ENCODE assay signal across 25 mouse cellular contexts in the genomic region with DNA sequence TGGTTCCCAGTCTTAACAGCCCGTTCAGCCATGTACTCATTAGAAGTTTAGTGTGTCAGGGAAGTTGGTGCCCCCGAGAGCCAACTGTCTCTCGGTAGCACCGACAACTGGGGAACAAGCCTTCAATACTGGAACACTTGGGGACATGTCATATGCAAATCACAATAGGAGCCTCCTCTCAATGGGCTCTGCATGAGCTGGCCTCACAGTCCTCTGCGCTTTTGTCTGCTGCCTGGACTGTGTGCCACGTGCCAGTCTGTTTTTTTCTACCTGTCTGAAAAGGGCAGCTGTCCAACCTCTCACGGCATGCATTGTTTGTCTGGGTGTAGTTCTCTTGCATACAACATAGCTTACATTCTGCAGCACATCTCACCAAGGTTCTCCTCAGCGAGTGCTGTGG.
DNase-seq lines count a peak whose midpoint lies in the region; ATAC-seq and TF ChIP-seq lines count a peak whose summit lies in the region.
"Had no signal": no experiment of that assay in that cellular context is flagged by ENCODE, and none has a peak within 500 bp of the region (broad histone marks: within the 10 kb centered on the region; RNA-seq: fewer than 3 reads in every experiment).

No protein-coding gene starts in this region.

- 0 out of 2 replicates have a peak, but pooled peaks have one; percentile 12 for ATAC-seq in forebrain, postnatal 0 days
- peak; percentile 51 for ATAC-seq in hindbrain, embryonic 11.5 days (ENCODE audit: low FRiP score)
- ATAC-seq in hindbrain, postnatal 0 days: no peak
- no peak for ATAC-seq in neural tube, embryonic 11.5 days (ENCODE audit: insufficient read depth, low FRiP score, low TSS enrichment)
- no peak for ATAC-seq in neural tube, embryonic 15.5 days (ENCODE audit: low FRiP score)
- ATAC-seq: activated CD4-positive, CD25-positive, alpha-beta regulatory T cell, adult 4 months; CD4-positive, CD25-positive, alpha-beta regulatory T cell, adult 4 months; forebrain, embryonic 14.5 days; forebrain, embryonic 16.5 days; Patski had no signal

- no peaks in the 10 kb centered on the region for H3K27me3 ChIP-seq in forebrain, postnatal 0 days (ENCODE audit: insufficient read depth, low read length)
- no peaks in the 10 kb centered on the region for H3K27me3 ChIP-seq in forebrain, embryonic 10.5 days (ENCODE audit: poor library complexity, severe bottlenecking)
- no peaks in the 10 kb centered on the region for H3K27me3 ChIP-seq in hindbrain, embryonic 11.5 days (ENCODE audit: control insufficient read depth, insufficient read depth, low read length)
- no peaks in the 10 kb centered on the region for H3K27me3 ChIP-seq in hindbrain, postnatal 0 days (ENCODE audit: insufficient read depth, low read length)
- no peaks in the 10 kb centered on the region for H3K27me3 ChIP-seq in neural tube, embryonic 11.5 days (ENCODE audit: control insufficient read depth, insufficient read depth, low read length)
- no peaks in the 10 kb centered on the region for H3K27me3 ChIP-seq in neural tube, embryonic 15.5 days (replicated peaks)
- H3K27me3 ChIP-seq: CH12.LX; embryonic facial prominence, embryonic 12.5 days; forebrain, embryonic 12.5 days had no signal

- WGBS in forebrain, postnatal 0 days: 34% methylated on average over 8 of the region's 8 CpGs
- 77% methylated on average over 8 of the region's 8 CpGs for WGBS in forebrain, embryonic 10.5 days
- 51% methylated on average over 8 of the region's 8 CpGs for WGBS in hindbrain, embryonic 11.5 days
- WGBS in hindbrain, postnatal 0 days: 27% methylated on average over 8 of the region's 8 CpGs
- WGBS in neural tube, embryonic 11.5 days: 65% methylated on average over 8 of the region's 8 CpGs
- WGBS in neural tube, embryonic 15.5 days: 46% methylated on average over 8 of the region's 8 CpGs

- no peak for DNase-seq in forebrain, postnatal 0 days
- no peak for DNase-seq in forebrain, embryonic 10.5 days (ENCODE audit: extremely low spot score, low spot score)
- no peak for DNase-seq in hindbrain, embryonic 11.5 days (ENCODE audit: low spot score)
- DNase-seq in hindbrain, postnatal 0 days (ENCODE audit: low spot score): no peak
- peak; percentile 13 for DNase-seq in neural tube, embryonic 11.5 days (ENCODE audit: low spot score)
- DNase-seq: adrenal gland, adult 8-10 months; adrenal gland, postnatal 14 days; adrenal gland, postnatal 36 days; B cell, adult 2 months; cerebellum, adult 11-12 months; cerebellum, adult 2 months; cerebellum, adult 9-10 months; cerebellum, postnatal 10 days; cerebellum, postnatal 25 days had no signal

- no peak overlapping the region for H3K4me2 ChIP-seq in forebrain, postnatal 0 days (ENCODE audit: low read depth)
- H3K4me2 ChIP-seq in hindbrain, embryonic 11.5 days (replicated peaks; ENCODE audit: low read depth, low read length): no peak overlapping the region
- H3K4me2 ChIP-seq in hindbrain, postnatal 0 days (ENCODE audit: low read depth, low read length): no peak overlapping the region
- no peak overlapping the region for H3K4me2 ChIP-seq in neural tube, embryonic 11.5 days (ENCODE audit: low read depth)
- H3K4me2 ChIP-seq in neural tube, embryonic 15.5 days: no peak overlapping the region
- H3K4me2 ChIP-seq: embryonic facial prominence, embryonic 12.5 days; forebrain, embryonic 12.5 days had no signal

- H3K36me3 ChIP-seq in forebrain, postnatal 0 days (ENCODE audit: insufficient read depth): no peaks in the 10 kb centered on the region
- no peaks in the 10 kb centered on the region for H3K36me3 ChIP-seq in forebrain, embryonic 10.5 days (replicated peaks)
- no peaks in the 10 kb centered on the region for H3K36me3 ChIP-seq in hindbrain, embryonic 11.5 days (ENCODE audit: control insufficient read depth, insufficient read depth, low read length)
- no peaks in the 10 kb centered on the region for H3K36me3 ChIP-seq in hindbrain, postnatal 0 days (ENCODE audit: insufficient read depth, low read length)
- H3K36me3 ChIP-seq in neural tube, embryonic 11.5 days (ENCODE audit: control insufficient read depth, insufficient read depth, low read length): no peaks in the 10 kb centered on the region
- no peaks in the 10 kb centered on the region for H3K36me3 ChIP-seq in neural tube, embryonic 15.5 days
- H3K36me3 ChIP-seq: embryonic facial prominence, embryonic 10.5 days; embryonic facial prominence, embryonic 12.5 days; forebrain, embryonic 12.5 days; G1E had no signal

- no peak overlapping the region for H3K4me3 ChIP-seq in forebrain, postnatal 0 days (ENCODE audit: low read depth, low read length)
- H3K4me3 ChIP-seq in forebrain, embryonic 10.5 days: no peak overlapping the region
- no peak overlapping the region for H3K4me3 ChIP-seq in hindbrain, embryonic 11.5 days (ENCODE audit: low read depth, low read length)
- H3K4me3 ChIP-seq in hindbrain, postnatal 0 days (ENCODE audit: low read length): no peak overlapping the region
- no peak overlapping the region for H3K4me3 ChIP-seq in neural tube, embryonic 11.5 days (ENCODE audit: low read depth, low read length)
- no peak overlapping the region for H3K4me3 ChIP-seq in neural tube, embryonic 15.5 days (replicated peaks)
- H3K4me3 ChIP-seq: embryonic facial prominence, embryonic 10.5 days; embryonic facial prominence, embryonic 12.5 days; forebrain, embryonic 12.5 days had no signal

- no peak for TF ChIP-seq CTCF in forebrain, postnatal 0 days (IDR thresholded peaks at IDR 0.05; ENCODE audit: low read depth)
- no peak for TF ChIP-seq CTCF in hindbrain, postnatal 0 days (IDR thresholded peaks at IDR 0.05; ENCODE audit: low read depth)

- H3K9ac ChIP-seq in forebrain, postnatal 0 days: no peak overlapping the region
- no peak overlapping the region for H3K9ac ChIP-seq in hindbrain, embryonic 11.5 days (ENCODE audit: low read depth, low read length)
- H3K9ac ChIP-seq in hindbrain, postnatal 0 days (replicated peaks; ENCODE audit: low read length): no peak overlapping the region
- no peak overlapping the region for H3K9ac ChIP-seq in neural tube, embryonic 11.5 days (ENCODE audit: low read length)
- H3K9ac ChIP-seq in neural tube, embryonic 15.5 days (replicated peaks): no peak overlapping the region
- H3K9ac ChIP-seq: embryonic facial prominence, embryonic 12.5 days; forebrain, embryonic 12.5 days had no signal

- H3K27ac ChIP-seq in forebrain, postnatal 0 days (ENCODE audit: low read depth, low read length): no peak overlapping the region
- no peak overlapping the region for H3K27ac ChIP-seq in forebrain, embryonic 10.5 days
- H3K27ac ChIP-seq in hindbrain, embryonic 11.5 days (ENCODE audit: low read depth, low read length): no peak overlapping the region
- no peak overlapping the region for H3K27ac ChIP-seq in hindbrain, postnatal 0 days
- no peak overlapping the region for H3K27ac ChIP-seq in neural tube, embryonic 11.5 days (ENCODE audit: low read depth, low read length)
- no peak overlapping the region for H3K27ac ChIP-seq in neural tube, embryonic 15.5 days (replicated peaks)
- H3K27ac ChIP-seq: embryonic facial prominence, embryonic 10.5 days; embryonic facial prominence, embryonic 12.5 days; forebrain, embryonic 12.5 days had no signal

- no peaks in the 10 kb centered on the region for H3K4me1 ChIP-seq in forebrain, postnatal 0 days (ENCODE audit: insufficient read depth)
- H3K4me1 ChIP-seq in forebrain, embryonic 10.5 days: peaks cover 3% of the 10 kb centered on the region; the same call in 1 of the 2 replicates
- H3K4me1 ChIP-seq in hindbrain, embryonic 11.5 days (replicated peaks; ENCODE audit: control insufficient read depth, insufficient read depth, low read length): no peaks in the 10 kb centered on the region; the same call in 1 of the 2 replicates
- H3K4me1 ChIP-seq in hindbrain, postnatal 0 days (ENCODE audit: insufficient read depth, low read length): no peaks in the 10 kb centered on the region
- no peaks in the 10 kb centered on the region for H3K4me1 ChIP-seq in neural tube, embryonic 11.5 days (ENCODE audit: control insufficient read depth, insufficient read depth, low read length)
- no peaks in the 10 kb centered on the region for H3K4me1 ChIP-seq in neural tube, embryonic 15.5 days
- H3K4me1 ChIP-seq: embryonic facial prominence, embryonic 10.5 days; embryonic facial prominence, embryonic 12.5 days had no signal

- no peaks in the 10 kb centered on the region for H3K9me3 ChIP-seq in forebrain, postnatal 0 days (ENCODE audit: low read length)
- no peaks in the 10 kb centered on the region for H3K9me3 ChIP-seq in forebrain, embryonic 10.5 days
- no peaks in the 10 kb centered on the region for H3K9me3 ChIP-seq in hindbrain, embryonic 11.5 days (ENCODE audit: control insufficient read depth, low read length)
- H3K9me3 ChIP-seq in hindbrain, postnatal 0 days (ENCODE audit: low read length): no peaks in the 10 kb centered on the region
- H3K9me3 ChIP-seq in neural tube, embryonic 11.5 days (ENCODE audit: control insufficient read depth, low read length): no peaks in the 10 kb centered on the region
- no peaks in the 10 kb centered on the region for H3K9me3 ChIP-seq in neural tube, embryonic 15.5 days (replicated peaks)
- H3K9me3 ChIP-seq: embryonic facial prominence, embryonic 10.5 days; embryonic facial prominence, embryonic 12.5 days; forebrain, embryonic 12.5 days had no signal

Comparison
In these comparisons a context has a peak if more than half of its experiments do, and no peak if none do; other contexts are left out.
1. ATAC-seq: peak in forebrain, postnatal 0 days (single experiment) and hindbrain, embryonic 11.5 days (single experiment); none in hindbrain, postnatal 0 days (single experiment), neural tube, embryonic 11.5 days (single experiment) and neural tube, embryonic 15.5 days (single experiment).